Mouse (Mus musculus): Measurements from ENCODE around the gene Mark4.

DNA sequence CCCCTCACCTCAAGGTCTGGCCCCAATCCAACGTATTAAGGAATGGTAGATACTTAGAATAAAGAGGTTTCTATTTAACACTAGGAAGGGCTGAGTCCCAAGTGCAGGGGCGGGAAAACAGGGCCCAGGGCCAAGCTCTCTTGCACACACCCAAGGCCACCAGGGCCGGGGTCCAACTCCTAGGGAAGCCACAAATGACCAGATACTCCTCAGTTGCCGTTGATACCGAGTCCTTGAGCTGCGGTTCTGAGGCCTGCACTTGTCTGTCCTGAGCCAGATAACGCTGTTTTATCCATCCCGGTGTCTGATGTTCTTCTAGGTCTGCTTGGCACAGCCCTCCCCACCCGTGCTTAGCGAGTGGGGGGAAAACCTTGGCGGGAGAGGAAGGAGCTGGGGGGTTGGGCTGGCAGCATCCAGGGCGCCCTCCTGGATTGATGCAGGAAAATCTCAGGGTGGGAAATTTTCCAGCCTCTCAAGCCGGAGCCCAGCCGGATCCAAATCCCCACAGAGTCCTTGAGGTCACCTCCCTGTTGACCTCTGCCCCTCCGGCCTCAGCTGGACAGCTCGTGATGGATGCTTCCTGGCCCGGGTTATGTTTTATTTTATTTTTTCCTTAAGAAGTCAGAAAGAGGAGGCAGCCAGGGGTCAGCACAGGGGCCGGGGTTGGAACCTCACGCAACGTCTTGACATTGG lies 37.0 kb upstream of the Mark4 start:
- TF ChIP-seq CTCF (IDR thresholded peaks at IDR 0.05; ENCODE audit: borderline replicate concordance, control insufficient read depth, extremely low read depth, insufficient read depth, low read length, poor library complexity): no peak
- no peak for TF ChIP-seq POLR2A (IDR thresholded peaks at IDR 0.05; ENCODE audit: control insufficient read depth, extremely low read depth, insufficient read depth, low read length, poor library complexity)
